Mouse (Mus musculus): Measurements from ENCODE around the gene Mrps10. TPM values are rescaled to one million over a fixed set of nuclear protein-coding genes. Genes with fewer than 3 reads are reported as not detected.

Mrps10 gene
- total and polyA plus RNA-seq, 2 experiments from 2014 or later, result 33.3 to 70.1 TPM

GRCm38 (mm10) chr17:47371451-47371850 is 2.8 kb downstream of the Mrps10 start:
- H3K4me3 ChIP-seq (ENCODE audit: low read depth, low read length), result no peak overlapping the region
- no peak overlapping the region for H3K27ac ChIP-seq (ENCODE audit: low read depth, low read length)
- peak; percentile 94 for TF ChIP-seq CTCF (IDR thresholded peaks at IDR 0.05)
- no peak overlapping the region for H3K9ac ChIP-seq (replicated peaks; ENCODE audit: low read length, poor library complexity, severe bottlenecking)
- peak; percentile 70; the same call in 1 of the 2 replicates for ATAC-seq (ENCODE audit: low FRiP score)
- peaks cover 38% of the 10 kb centered on the region for H3K36me3 ChIP-seq (ENCODE audit: insufficient read depth, low read length)
- no peaks in the 10 kb centered on the region for H3K9me3 ChIP-seq (ENCODE audit: low read length)
- no peaks in the 10 kb centered on the region for H3K27me3 ChIP-seq (ENCODE audit: insufficient read depth, low read length)
- no peak overlapping the region for H3K4me2 ChIP-seq (ENCODE audit: low read depth, low read length, poor library complexity, severe bottlenecking)
- H3K4me1 ChIP-seq (ENCODE audit: insufficient read depth, low read length), result no peaks in the 10 kb centered on the region
- 7% methylated on average over 4 of the region's 4 CpGs for WGBS
- peak; percentile 83 for DNase-seq (ENCODE audit: low spot score)

GRCm38 (mm10) chr17:47373991-47374390 is 5.3 kb downstream of the Mrps10 start:
- peaks cover 46% of the 10 kb centered on the region for H3K36me3 ChIP-seq (ENCODE audit: insufficient read depth, low read length)
- H3K4me2 ChIP-seq (ENCODE audit: low read depth, low read length, poor library complexity, severe bottlenecking), result no peak overlapping the region

GRCm38 (mm10) chr17:47376779-47377280 is 8.1 kb downstream of the Mrps10 start:
- WGBS, result 83% methylated on average over 6 of the region's 6 CpGs
- Histone ChIP-seq H3K27ac (ENCODE audit: low read depth, low read length) (no peak overlapping the region), H3K27me3 (ENCODE audit: insufficient read depth, low read length) (no peaks in the 10 kb centered on the region), H3K9ac (replicated peaks; ENCODE audit: low read length, poor library complexity, severe bottlenecking) (no peak overlapping the region), H3K36me3 (ENCODE audit: insufficient read depth, low read length) (peaks cover 55% of the 10 kb centered on the region), H3K4me1 (ENCODE audit: insufficient read depth, low read length) (no peaks in the 10 kb centered on the region), H3K4me2 (ENCODE audit: low read depth, low read length, poor library complexity, severe bottlenecking) (no peak overlapping the region), H3K4me3 (ENCODE audit: low read depth, low read length) (no peak overlapping the region), H3K9me3 (ENCODE audit: low read length) (no peaks in the 10 kb centered on the region)
- ATAC-seq (ENCODE audit: low FRiP score) (no peak), DNase-seq (ENCODE audit: low spot score) (no peak)
- no peak for TF ChIP-seq CTCF (IDR thresholded peaks at IDR 0.05)

More at GRCm38 (mm10) chr17:47373991-47374390, 5.3 kb downstream of the Mrps10 start:
- Histone ChIP-seq H3K4me3 (ENCODE audit: low read depth, low read length) (no peak overlapping the region), H3K27me3 (ENCODE audit: insufficient read depth, low read length) (no peaks in the 10 kb centered on the region), H3K27ac (ENCODE audit: low read depth, low read length) (no peak overlapping the region), H3K4me1 (ENCODE audit: insufficient read depth, low read length) (no peaks in the 10 kb centered on the region), H3K9me3 (ENCODE audit: low read length) (no peaks in the 10 kb centered on the region), H3K9ac (replicated peaks; ENCODE audit: low read length, poor library complexity, severe bottlenecking) (no peak overlapping the region)
- WGBS, result 89% methylated on average over 6 of the region's 6 CpGs
- DNase-seq (ENCODE audit: low spot score) (no peak), ATAC-seq (ENCODE audit: low FRiP score) (no peak)
- no peak for TF ChIP-seq CTCF (IDR thresholded peaks at IDR 0.05)

- 79% methylated on average over 15 of the region's 15 CpGs for WGBS
- TF ChIP-seq CTCF (IDR thresholded peaks at IDR 0.05), result no peak
- H3K27ac ChIP-seq (ENCODE audit: low read depth, low read length), result no peak overlapping the region
- no peaks in the 10 kb centered on the region for H3K27me3 ChIP-seq (ENCODE audit: insufficient read depth, low read length)
- no peak overlapping the region for H3K4me3 ChIP-seq (ENCODE audit: low read depth, low read length)
- no peak overlapping the region for H3K4me2 ChIP-seq (ENCODE audit: low read depth, low read length, poor library complexity, severe bottlenecking)
- H3K4me1 ChIP-seq (ENCODE audit: insufficient read depth, low read length), result no peaks in the 10 kb centered on the region
- no peak overlapping the region for H3K9ac ChIP-seq (replicated peaks; ENCODE audit: low read length, poor library complexity, severe bottlenecking)
- H3K9me3 ChIP-seq (ENCODE audit: low read length), result no peaks in the 10 kb centered on the region
- no peak for DNase-seq (ENCODE audit: low spot score)
- no peak for ATAC-seq (ENCODE audit: low FRiP score)
- peaks cover 45% of the 10 kb centered on the region for H3K36me3 ChIP-seq (ENCODE audit: insufficient read depth, low read length)
These were observed 9.4 kb downstream of the Mrps10 start for GRCm38 (mm10) chr17:47378133-47378532.

GRCm38 (mm10) chr17:47381917-47382316 is 13.2 kb downstream of the Mrps10 start:
- ATAC-seq (ENCODE audit: low FRiP score) (no peak), DNase-seq (ENCODE audit: low spot score) (no peak)
- Histone ChIP-seq H3K4me2 (ENCODE audit: low read depth, low read length, poor library complexity, severe bottlenecking) (no peak overlapping the region), H3K27me3 (ENCODE audit: insufficient read depth, low read length) (no peaks in the 10 kb centered on the region), H3K4me1 (ENCODE audit: insufficient read depth, low read length) (no peaks in the 10 kb centered on the region), H3K4me3 (ENCODE audit: low read depth, low read length) (no peak overlapping the region), H3K27ac (ENCODE audit: low read depth, low read length) (no peak overlapping the region), H3K9me3 (ENCODE audit: low read length) (no peaks in the 10 kb centered on the region), H3K9ac (replicated peaks; ENCODE audit: low read length, poor library complexity, severe bottlenecking) (no peak overlapping the region), H3K36me3 (ENCODE audit: insufficient read depth, low read length) (peaks cover 17% of the 10 kb centered on the region)
- WGBS, result 49% methylated on average over 11 of the region's 11 CpGs
- TF ChIP-seq CTCF (IDR thresholded peaks at IDR 0.05), result no peak

- Histone ChIP-seq H3K4me1 (ENCODE audit: insufficient read depth, low read length) (no peaks in the 10 kb centered on the region), H3K27me3 (ENCODE audit: insufficient read depth, low read length) (no peaks in the 10 kb centered on the region), H3K36me3 (ENCODE audit: insufficient read depth, low read length) (peaks cover 14% of the 10 kb centered on the region), H3K27ac (ENCODE audit: low read depth, low read length) (no peak overlapping the region), H3K9ac (replicated peaks; ENCODE audit: low read length, poor library complexity, severe bottlenecking) (no peak overlapping the region), H3K4me3 (ENCODE audit: low read depth, low read length) (no peak overlapping the region), H3K9me3 (ENCODE audit: low read length) (no peaks in the 10 kb centered on the region), H3K4me2 (ENCODE audit: low read depth, low read length, poor library complexity, severe bottlenecking) (no peak overlapping the region)
- no peak for DNase-seq (ENCODE audit: low spot score)
- TF ChIP-seq CTCF (IDR thresholded peaks at IDR 0.05), result no peak
- WGBS, result 85% methylated on average over 4 of the region's 4 CpGs
- ATAC-seq (ENCODE audit: low FRiP score), result no peak
These were observed 14.6 kb downstream of the Mrps10 start for GRCm38 (mm10) chr17:47383266-47383665.
